Mouse (Mus musculus) heart, embryonic 10.5 days (tissue): Measurements from ENCODE around the gene Rap2a. TPM values are rescaled to one million over a fixed set of nuclear protein-coding genes. Genes with fewer than 3 reads are reported as not detected.

Experiments
- DNase-seq: peaks from one replicate; pipeline ENCODE4 v3.0.0-alpha.2; 2017; ENCODE audit warnings: low spot score
- H3K27ac ChIP-seq: fragments of 300-500 bp; sonication (generic); 2 replicates; pipeline ENCODE4 v1.5.1; 2016; ENCODE audit warnings: mild to moderate bottlenecking
- H3K27me3 ChIP-seq: fragments of 300-500 bp; sonication (generic); 2 replicates; pipeline ENCODE4 v1.6.1; 2016; ENCODE audit warnings: mild to moderate bottlenecking; ENCODE audit not compliant: poor library complexity, insufficient read depth, severe bottlenecking
- H3K36me3 ChIP-seq: fragments of 300-500 bp; sonication (generic); 2 replicates; pipeline ENCODE4 v1.6.1; 2016; ENCODE audit warnings: mild to moderate bottlenecking, moderate library complexity
- H3K4me1 ChIP-seq: fragments of 300-500 bp; sonication (generic); 2 replicates; pipeline ENCODE4 v1.6.1; 2016; ENCODE audit warnings: mild to moderate bottlenecking
- H3K4me3 ChIP-seq: fragments of 300-500 bp; sonication (generic); 2 replicates; pipeline ENCODE4 v1.5.1; 2016; ENCODE audit warnings: mild to moderate bottlenecking, moderate library complexity
- H3K9me3 ChIP-seq: fragments of 300-500 bp; sonication (generic); 2 replicates; pipeline ENCODE4 v1.6.1; 2016; ENCODE audit warnings: mild to moderate bottlenecking, moderate library complexity
- WGBS: fragments of 180-500 bp; shearing (Covaris S2); methylation state at CpG from one replicate; pipeline ENCODE4 v1.1.7; 2016; 5-methylcytosine and 5-hydroxymethylcytosine counted together
- polyA plus RNA-seq: library from polyadenylated mRNA; unstranded; fragments of >200 nt; fragmentation: Nextera tagmentation; extraction: Ambion mirVana; gene quantifications from 2 replicates; pipeline ENCODE4 v1.2.1, GENCODE M21; 2016

The Rap2a gene
- polyA plus RNA-seq, 1 experiment from 2014 or later, result 11.7 TPM

GRCm38 (mm10) chr14:120504423-120504822 lies 26.2 kb downstream of the Rap2a start:
- H3K27ac ChIP-seq, result no peak overlapping the region
- no peak overlapping the region for H3K4me3 ChIP-seq
- WGBS, result 94% methylated on average over 12 of the region's 12 CpGs
- peaks cover 22% of the 10 kb centered on the region for H3K36me3 ChIP-seq
- no peaks in the 10 kb centered on the region for H3K27me3 ChIP-seq
- peaks cover 28% of the 10 kb centered on the region for H3K4me1 ChIP-seq
- peak; percentile 52 for DNase-seq
- H3K9me3 ChIP-seq, result no peaks in the 10 kb centered on the region

- Histone ChIP-seq H3K4me3 (no peak overlapping the region), H3K9me3 (no peaks in the 10 kb centered on the region), H3K27ac (no peak overlapping the region), H3K27me3 (no peaks in the 10 kb centered on the region), H3K36me3 (peaks cover 22% of the 10 kb centered on the region), H3K4me1 (peaks cover 22% of the 10 kb centered on the region)
- WGBS, result 84% methylated on average over 18 of the region's 18 CpGs
- DNase-seq, result no peak
These were observed 26.8 kb downstream of the Rap2a start for GRCm38 (mm10) chr14:120504928-120505461.

DNA sequence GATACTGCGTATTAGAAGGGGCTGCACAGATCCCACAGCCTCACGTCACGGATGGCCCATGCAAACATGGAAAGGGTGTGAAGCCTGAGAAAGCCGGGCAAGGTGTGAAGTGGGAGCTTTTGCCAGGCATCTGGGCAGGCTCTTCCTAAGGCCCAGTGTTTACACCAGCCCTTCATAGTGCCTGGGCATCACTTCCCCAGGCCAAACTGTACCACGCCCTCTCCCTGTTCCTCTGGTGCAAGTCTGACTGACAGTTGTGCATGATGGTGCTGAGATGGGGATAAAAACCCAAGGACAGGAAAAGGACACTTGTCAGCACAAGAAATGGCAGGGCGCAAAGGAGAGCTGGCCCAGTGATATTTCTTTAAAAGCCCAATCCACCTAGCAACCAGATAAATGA lies 27.7 kb downstream of the Rap2a start:
- Histone ChIP-seq H3K36me3 (peaks cover 22% of the 10 kb centered on the region), H3K27ac (no peak overlapping the region), H3K9me3 (no peaks in the 10 kb centered on the region), H3K4me3 (no peak overlapping the region), H3K27me3 (no peaks in the 10 kb centered on the region), H3K4me1 (peaks cover 17% of the 10 kb centered on the region)
- DNase-seq, result peak; percentile 36
- 90% methylated on average over 6 of the region's 6 CpGs for WGBS

DNA sequence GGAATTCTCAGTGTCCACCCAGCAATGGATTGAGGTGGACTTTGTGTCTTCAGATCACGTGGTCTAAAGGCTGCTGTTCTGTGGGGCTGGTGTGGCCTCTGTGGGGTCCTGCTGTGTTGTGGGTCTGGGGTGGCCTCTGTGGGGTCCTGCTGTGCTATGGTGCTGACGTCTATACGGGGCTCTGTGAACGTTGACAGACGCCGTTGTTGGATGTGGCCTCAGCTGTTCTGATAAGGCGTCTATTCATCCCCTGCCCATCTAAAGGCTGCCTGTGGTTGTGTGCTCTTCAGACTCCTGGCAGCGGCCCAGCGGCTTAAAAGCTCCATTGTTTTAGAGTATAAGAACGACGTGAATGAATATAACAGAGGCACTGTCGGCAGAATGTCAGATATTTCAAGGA lies 29.3 kb downstream of the Rap2a start:
- 40% methylated on average over 12 of the region's 12 CpGs for WGBS
- peak; percentile 66 for DNase-seq
- Histone ChIP-seq H3K36me3 (peaks cover 19% of the 10 kb centered on the region), H3K4me3 (no peak overlapping the region), H3K4me1 (peaks cover 17% of the 10 kb centered on the region), H3K9me3 (no peaks in the 10 kb centered on the region), H3K27me3 (no peaks in the 10 kb centered on the region), H3K27ac (no peak overlapping the region)

GRCm38 (mm10) chr14:120508566-120509365 lies 30.5 kb downstream of the Rap2a start:
- Histone ChIP-seq H3K4me1 (peaks cover 17% of the 10 kb centered on the region), H3K4me3 (no peak overlapping the region), H3K36me3 (peaks cover 14% of the 10 kb centered on the region), H3K27ac (no peak overlapping the region), H3K27me3 (no peaks in the 10 kb centered on the region), H3K9me3 (no peaks in the 10 kb centered on the region)
- WGBS, result 75% methylated on average over 16 of the region's 16 CpGs
- DNase-seq, result peak; percentile 70

DNA sequence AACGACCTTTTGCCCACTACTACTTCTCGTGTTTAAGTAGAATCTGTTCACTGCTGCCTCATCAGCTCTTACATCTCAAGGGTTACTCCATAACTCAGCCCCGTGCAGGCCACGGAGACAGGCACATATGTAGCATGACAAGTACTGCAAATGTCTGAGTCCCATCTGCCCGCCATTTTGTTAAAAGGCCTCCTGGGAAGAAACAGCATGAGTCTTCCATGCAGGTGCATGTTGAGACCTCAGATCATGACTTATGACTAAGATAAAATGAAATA lies 31.1 kb downstream of the Rap2a start:
- Histone ChIP-seq H3K27ac (no peak overlapping the region), H3K27me3 (no peaks in the 10 kb centered on the region), H3K4me1 (peaks cover 17% of the 10 kb centered on the region), H3K36me3 (peaks cover 10% of the 10 kb centered on the region; the same call in 1 of the 2 replicates), H3K4me3 (no peak overlapping the region), H3K9me3 (no peaks in the 10 kb centered on the region)
- 86% methylated on average over 5 of the region's 5 CpGs for WGBS
- DNase-seq, result peak; percentile 51

GRCm38 (mm10) chr14:120511821-120512220 lies 33.6 kb downstream of the Rap2a start:
- H3K27ac ChIP-seq, result no peak overlapping the region
- 76% methylated on average over 5 of the region's 5 CpGs for WGBS
- H3K36me3 ChIP-seq, result no peaks in the 10 kb centered on the region; the same call in 1 of the 2 replicates
- H3K4me3 ChIP-seq, result no peak overlapping the region
- no peak for DNase-seq
- no peaks in the 10 kb centered on the region for H3K27me3 ChIP-seq
- H3K9me3 ChIP-seq, result no peaks in the 10 kb centered on the region
- H3K4me1 ChIP-seq, result peaks cover 14% of the 10 kb centered on the region

GRCm38 (mm10) chr14:120514821-120515271 lies 36.6 kb downstream of the Rap2a start:
- WGBS, result 67% methylated on average over 4 of the region's 4 CpGs
- peak; percentile 38 for DNase-seq
- H3K27ac ChIP-seq, result no peak overlapping the region

DNA sequence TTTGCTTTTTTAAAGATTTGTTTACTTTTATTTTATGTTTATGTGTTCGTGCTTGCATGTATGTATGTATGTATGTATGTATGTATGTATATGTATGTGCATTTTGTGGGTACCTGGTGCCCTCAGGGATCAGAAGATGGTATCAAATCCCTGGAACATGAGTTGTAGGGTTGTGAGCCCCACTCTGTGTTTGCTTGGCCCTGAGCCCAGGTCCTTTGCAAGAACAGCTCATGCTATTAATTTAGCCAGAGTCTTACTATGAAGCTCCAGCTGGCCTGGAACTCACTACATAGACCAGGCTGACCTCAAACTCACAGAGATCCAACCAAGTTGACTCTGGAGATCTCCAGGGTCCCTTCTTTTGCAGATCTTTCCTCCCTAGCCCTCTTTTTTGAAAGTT lies 37.1 kb downstream of the Rap2a start:
- peak; percentile 2 for DNase-seq
- Histone ChIP-seq H3K9me3 (no peaks in the 10 kb centered on the region), H3K27ac (no peak overlapping the region), H3K4me1 (no peaks in the 10 kb centered on the region), H3K27me3 (no peaks in the 10 kb centered on the region), H3K4me3 (no peak overlapping the region), H3K36me3 (no peaks in the 10 kb centered on the region)
- 71% methylated on average over 1 of the region's 1 CpGs for WGBS

More at GRCm38 (mm10) chr14:120514821-120515271, 36.6 kb downstream of the Rap2a start:
- Histone ChIP-seq H3K36me3 (no peaks in the 10 kb centered on the region), H3K4me3 (no peak overlapping the region), H3K9me3 (no peaks in the 10 kb centered on the region), H3K4me1 (no peaks in the 10 kb centered on the region), H3K27me3 (no peaks in the 10 kb centered on the region)

GRCm38 (mm10) chr14:120518706-120519105 lies 40.5 kb downstream of the Rap2a start:
- 81% methylated on average over 5 of the region's 5 CpGs for WGBS
- H3K4me1 ChIP-seq, result no peaks in the 10 kb centered on the region
- no peaks in the 10 kb centered on the region for H3K9me3 ChIP-seq
- H3K27me3 ChIP-seq, result no peaks in the 10 kb centered on the region
- no peak overlapping the region for H3K27ac ChIP-seq
- no peaks in the 10 kb centered on the region for H3K36me3 ChIP-seq
- no peak overlapping the region for H3K4me3 ChIP-seq
- no peak for DNase-seq

DNA sequence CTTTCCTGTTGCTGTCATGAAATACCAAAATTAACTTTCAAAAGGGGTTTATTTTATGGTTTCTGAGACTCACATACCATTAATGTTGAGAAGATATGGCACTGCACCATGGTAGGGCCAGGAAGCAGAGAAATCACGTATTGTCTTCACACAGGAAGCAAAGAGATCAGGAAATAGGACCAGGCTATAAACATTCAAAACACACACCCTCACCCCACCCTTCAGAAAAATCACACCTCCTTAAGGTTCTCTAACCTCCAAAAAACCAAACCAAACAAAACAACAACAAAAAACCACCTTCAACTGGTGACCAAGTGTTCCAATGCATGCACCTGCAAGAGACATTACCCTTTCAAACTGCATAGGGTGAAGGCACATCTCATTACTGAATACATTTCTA lies 41.7 kb downstream of the Rap2a start:
- DNase-seq, result no peak
- no peak overlapping the region for H3K27ac ChIP-seq
- H3K36me3 ChIP-seq, result no peaks in the 10 kb centered on the region
- no peaks in the 10 kb centered on the region for H3K27me3 ChIP-seq
- 57% methylated on average over 1 of the region's 1 CpGs for WGBS
- H3K4me3 ChIP-seq, result no peak overlapping the region
- H3K9me3 ChIP-seq, result no peaks in the 10 kb centered on the region
- H3K4me1 ChIP-seq, result no peaks in the 10 kb centered on the region

GRCm38 (mm10) chr14:120520843-120521242 lies 42.6 kb downstream of the Rap2a start:
- WGBS, result 53% methylated on average over 3 of the region's 3 CpGs

GRCm38 (mm10) chr14:120523296-120523695 lies 45.1 kb downstream of the Rap2a start:
- H3K9me3 ChIP-seq, result no peaks in the 10 kb centered on the region
- no peaks in the 10 kb centered on the region for H3K27me3 ChIP-seq
- 91% methylated on average over 5 of the region's 5 CpGs for WGBS
- no peak overlapping the region for H3K4me3 ChIP-seq
- H3K27ac ChIP-seq, result no peak overlapping the region
- no peaks in the 10 kb centered on the region for H3K36me3 ChIP-seq
- H3K4me1 ChIP-seq, result no peaks in the 10 kb centered on the region
- peak; percentile 19 for DNase-seq

More at GRCm38 (mm10) chr14:120520843-120521242, 42.6 kb downstream of the Rap2a start:
- Histone ChIP-seq H3K9me3 (no peaks in the 10 kb centered on the region), H3K4me1 (no peaks in the 10 kb centered on the region), H3K36me3 (no peaks in the 10 kb centered on the region), H3K4me3 (no peak overlapping the region), H3K27me3 (no peaks in the 10 kb centered on the region), H3K27ac (no peak overlapping the region)
- no peak for DNase-seq
